14 mouse cellular contexts compared by ENCODE assay signal in genomic region chr4:116944055-116944454, GRCm38 (mm10). TPM values are rescaled to one million over a fixed set of nuclear protein-coding genes. Genes with fewer than 3 reads are reported as not detected.
DNase-seq lines count a peak whose midpoint lies in the region; ATAC-seq lines count a peak whose summit lies in the region.
"Had no signal": no experiment of that assay in that cellular context is flagged by ENCODE, and none has a peak within 500 bp of the region (broad histone marks: within the 10 kb centered on the region; RNA-seq: fewer than 3 reads in every experiment).

No protein-coding gene starts in this region.

- no peak overlapping the region for H3K4me3 ChIP-seq in hindbrain, embryonic 13.5 days
- no peak overlapping the region for H3K4me3 ChIP-seq in neural tube, embryonic 12.5 days
- H3K4me3 ChIP-seq: heart, embryonic 12.5 days; megakaryocyte, embryonic 14.5 days had no signal

- peaks cover 21% of the 10 kb centered on the region for H3K4me1 ChIP-seq in hindbrain, embryonic 13.5 days (replicated peaks)
- H3K4me1 ChIP-seq in neural tube, embryonic 12.5 days, result peaks cover 21% of the 10 kb centered on the region
- H3K4me1 ChIP-seq: heart, embryonic 12.5 days had no signal

- H3K9ac ChIP-seq in hindbrain, embryonic 13.5 days, result no peak overlapping the region
- H3K9ac ChIP-seq in neural tube, embryonic 12.5 days, result no peak overlapping the region
- H3K9ac ChIP-seq: heart, embryonic 12.5 days had no signal

- 19% methylated on average over 5 of the region's 5 CpGs for WGBS in hindbrain, embryonic 13.5 days
- WGBS in neural tube, embryonic 12.5 days, result 13% methylated on average over 5 of the region's 5 CpGs

- ATAC-seq in hindbrain, embryonic 13.5 days (ENCODE audit: low FRiP score), result no peak
- peak; percentile 74 for ATAC-seq in neural tube, embryonic 12.5 days (ENCODE audit: low FRiP score, low read depth)

- peaks cover 4% of the 10 kb centered on the region; the same call in 1 of the 2 replicates for H3K9me3 ChIP-seq in hindbrain, embryonic 13.5 days
- H3K9me3 ChIP-seq in neural tube, embryonic 12.5 days, result no peaks in the 10 kb centered on the region
- H3K9me3 ChIP-seq: heart, embryonic 12.5 days; megakaryocyte, embryonic 14.5 days had no signal

- peak; percentile 39 for DNase-seq in embryo, embryonic 10 days (ENCODE audit: low spot score)
- DNase-seq in embryo, embryonic 9.5 days (ENCODE audit: extremely low spot score), result no peak
- DNase-seq in embryo, embryonic 10.5 days (ENCODE audit: low spot score), result peak; percentile 50
- DNase-seq in adrenal gland, postnatal 25 days, result no peak
- DNase-seq in urinary bladder, postnatal 4 days (ENCODE audit: low spot score in 2 of 2), result no peak
- DNase-seq in heart, postnatal 14 days, result no peak
- DNase-seq: adrenal gland, adult 2 months; gastrocnemius, postnatal 10 days; kidney, postnatal 10 days; lung, adult 18-20 months had no signal

- peak overlapping the region; percentile 58; the same call in 1 of the 2 replicates for H3K27ac ChIP-seq in hindbrain, embryonic 13.5 days
- H3K27ac ChIP-seq in neural tube, embryonic 12.5 days, result peak overlapping the region; percentile 43; the same call in 1 of the 2 replicates

- H3K4me2 ChIP-seq in hindbrain, embryonic 13.5 days, result no peak overlapping the region
- H3K4me2 ChIP-seq in neural tube, embryonic 12.5 days (replicated peaks), result peak overlapping the region; percentile 19; the same call in 1 of the 2 replicates
- H3K4me2 ChIP-seq: heart, embryonic 12.5 days had no signal

- intact Hi-C loops in heart, postnatal 14 days (cut with DNase I), result no loop called here

- H3K36me3 ChIP-seq in hindbrain, embryonic 13.5 days, result no peaks in the 10 kb centered on the region
- H3K36me3 ChIP-seq in neural tube, embryonic 12.5 days, result no peaks in the 10 kb centered on the region
- H3K36me3 ChIP-seq: heart, embryonic 12.5 days had no signal

- H3K27me3 ChIP-seq in hindbrain, embryonic 13.5 days, result no peaks in the 10 kb centered on the region
- no peaks in the 10 kb centered on the region for H3K27me3 ChIP-seq in neural tube, embryonic 12.5 days (replicated peaks)
- H3K27me3 ChIP-seq: heart, embryonic 12.5 days had no signal

RNA-seq across cellular contexts. Expression of gene Urod, which starts 50.2 kb away (rescaled TPM):
- polyA plus RNA-seq in hindbrain, embryonic 13.5 days (2015; fragmentation: Nextera tagmentation; extraction: Ambion mirVana), result 69.7 and 70.2 TPM in 2 replicates
- polyA plus RNA-seq in neural tube, embryonic 12.5 days (2016; fragmentation: Nextera tagmentation; extraction: Ambion mirVana), result 84.7 and 93.0 TPM in 2 replicates
- 98.3 and 127 TPM in 2 replicates for total RNA-seq in adrenal gland, postnatal 25 days (2021)
- 100 to 1,000 TPM in 1 of 2 experiments, 10 to 100 TPM in 1; 92.7 to 106 TPM for total RNA-seq in heart, postnatal 14 days (2021)

RNA-seq across cellular contexts. Expression of gene Hectd3, which starts 51.1 kb away (rescaled TPM):
- polyA plus RNA-seq in hindbrain, embryonic 13.5 days (2015; fragmentation: Nextera tagmentation; extraction: Ambion mirVana), result 19.5 and 21.5 TPM in 2 replicates
- 23.8 and 24.0 TPM in 2 replicates for polyA plus RNA-seq in neural tube, embryonic 12.5 days (2016; fragmentation: Nextera tagmentation; extraction: Ambion mirVana)
- 31.7 and 33.5 TPM in 2 replicates for total RNA-seq in adrenal gland, postnatal 25 days (2021)
- 10 to 100 TPM; 18.6 to 18.9 TPM for total RNA-seq in heart, postnatal 14 days (2021)

Comparison
In these comparisons a context has a peak if more than half of its experiments do, and no peak if none do; other contexts are left out.
1. DNase-seq: peak in embryo, embryonic 10 days (single experiment) and embryo, embryonic 10.5 days (single experiment); none in embryo, embryonic 9.5 days (single experiment), adrenal gland, postnatal 25 days (single experiment), urinary bladder, postnatal 4 days (0 of 2) and heart, postnatal 14 days (0 of 2).